Mouse (Mus musculus) cerebellum, postnatal 36 days (tissue): ENCODE measurements around the gene Nicn1.
"Not testable (repeated sequence)": the region's sequence is repeated elsewhere in the genome, so short reads cannot be mapped to it uniquely, and the experiment has no call there.

Experiments used
- DNase-seq, 2 experiments: peaks; one replicate each; pipeline ENCODE4 v3.0.0; 2021 to 2022; ENCODE audit warnings: mixed read lengths in 2 of 2

The Nicn1 gene

DNA sequence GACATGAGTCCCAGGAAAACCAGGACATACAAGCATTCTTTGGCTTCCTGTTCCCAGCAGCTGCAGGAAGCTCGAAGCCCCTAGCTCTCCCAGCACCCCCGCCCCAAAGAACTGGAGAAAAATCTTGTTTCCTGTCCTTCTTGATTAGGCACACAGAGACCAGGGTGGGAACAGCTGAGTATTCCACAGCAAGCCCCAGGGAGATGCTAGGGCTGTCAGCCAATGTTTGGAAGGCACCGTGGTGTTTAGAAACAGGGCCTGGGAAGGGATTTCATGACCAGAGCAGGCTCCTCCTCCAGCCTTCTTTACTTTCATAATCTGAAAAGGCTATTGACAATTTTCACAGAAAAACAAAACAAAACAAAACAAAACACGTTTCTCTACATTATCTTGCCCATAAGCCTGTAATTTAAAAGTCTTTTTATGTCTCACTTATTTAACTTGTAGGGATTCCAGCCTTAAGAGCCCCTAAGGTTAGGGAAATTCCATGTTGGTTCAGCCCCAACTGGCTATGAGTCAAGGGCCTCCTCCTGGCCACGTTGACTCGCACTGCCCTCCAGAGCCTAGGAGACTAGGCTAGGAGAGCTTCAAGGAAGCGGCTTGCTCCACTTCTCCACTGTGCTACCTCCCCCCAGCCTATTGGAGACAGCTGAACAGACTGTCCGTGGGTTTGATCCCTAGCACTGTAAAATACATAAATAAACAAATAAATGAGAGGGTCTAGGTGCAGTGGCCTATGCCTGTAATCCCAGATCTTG lies 10.0 kb upstream of the Nicn1 start:
- no peak for DNase-seq

DNA sequence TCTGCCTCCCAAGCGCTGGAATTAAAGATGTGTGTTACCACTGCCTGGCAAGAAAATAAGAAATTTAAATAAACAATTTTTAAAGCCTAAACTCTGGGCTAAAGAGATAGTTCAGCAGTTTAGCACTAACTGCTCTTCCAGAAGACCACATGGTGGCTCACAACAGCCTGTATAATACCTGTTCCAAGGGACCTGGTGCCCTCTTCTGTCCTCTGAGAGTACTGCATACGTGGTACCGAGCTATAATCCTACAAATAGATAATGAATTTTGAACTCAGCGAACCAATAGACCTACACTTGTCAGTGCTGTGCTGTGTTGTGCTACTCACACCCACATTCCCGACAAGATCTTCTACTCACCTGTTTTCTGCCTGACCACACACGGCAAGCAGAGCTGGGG lies 5.8 kb upstream of the Nicn1 start:
- DNase-seq: peak; percentile 72 to 83

DNA sequence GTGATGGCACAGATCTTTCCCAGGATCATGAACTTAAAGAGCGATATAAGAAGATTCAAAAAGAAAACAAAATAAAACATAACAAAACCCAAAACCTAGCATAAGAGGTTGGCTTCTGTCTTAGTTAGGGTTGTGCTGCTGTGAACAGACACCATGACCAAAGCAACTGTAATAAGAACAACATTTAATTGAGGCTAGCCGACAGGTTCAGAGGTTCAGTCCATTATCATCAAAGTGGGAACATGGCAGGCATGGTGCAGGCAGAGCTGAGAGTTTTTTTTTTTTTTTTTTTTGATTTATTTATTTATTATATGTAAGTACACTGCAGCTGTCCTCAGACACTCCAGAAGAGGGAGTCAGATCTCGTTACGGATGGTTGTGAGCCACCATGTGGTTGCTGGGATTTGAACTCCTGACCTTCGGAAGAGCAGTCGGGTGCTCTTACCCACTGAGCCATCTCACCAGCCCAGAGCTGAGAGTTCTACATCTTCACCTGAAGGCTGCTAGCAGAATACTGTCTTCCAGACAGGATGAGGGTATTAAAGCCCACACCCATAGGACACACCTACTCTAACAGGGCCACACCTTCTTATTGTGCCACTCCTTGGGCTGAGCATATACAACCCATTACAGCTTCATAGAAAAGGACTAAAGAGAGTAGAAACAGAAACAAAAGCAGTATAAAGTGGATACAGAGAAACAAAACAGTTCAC lies 2.5 kb upstream of the Nicn1 start:
- not testable (repeated sequence) for DNase-seq

DNA sequence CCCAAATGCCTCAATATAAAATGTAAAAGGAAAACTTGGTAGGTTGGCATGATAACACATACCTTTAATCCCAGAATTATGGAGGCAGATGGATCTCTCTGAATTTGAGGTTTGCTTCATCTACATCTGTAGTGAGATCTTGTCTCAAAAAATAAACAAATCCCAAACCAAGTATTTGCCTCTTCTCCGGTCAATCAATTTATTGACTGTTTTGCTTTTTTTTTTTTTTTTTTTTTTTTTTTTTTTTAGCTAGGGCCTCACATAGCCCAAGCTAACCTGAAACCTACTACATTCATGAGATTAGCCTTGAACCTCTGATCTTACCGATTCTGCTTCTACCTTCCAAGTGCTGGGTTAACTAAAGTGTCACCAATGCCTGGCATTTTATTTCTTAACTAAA lies 882 bp upstream of the Nicn1 start:
- no peak for DNase-seq

DNA sequence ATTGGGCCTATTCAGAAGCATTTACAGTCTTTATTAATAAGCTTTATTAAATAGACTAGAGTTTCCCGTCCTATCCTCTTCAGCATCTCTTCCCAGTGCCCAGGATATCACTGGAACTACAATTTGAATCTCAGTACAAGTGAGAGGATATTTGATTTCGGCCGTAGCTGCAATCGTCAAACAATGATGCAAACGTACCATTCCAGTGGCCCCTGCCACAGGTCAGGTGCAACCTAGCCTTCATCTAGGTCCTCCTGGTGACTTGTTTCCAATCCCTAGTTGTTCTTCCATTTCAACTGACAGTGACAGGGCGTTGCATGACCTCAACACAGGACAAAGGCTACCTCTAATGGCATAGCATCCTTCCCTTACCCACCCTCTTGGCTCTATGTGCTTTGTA lies 544 bp downstream of the Nicn1 start:
- DNase-seq: no peak

DNA sequence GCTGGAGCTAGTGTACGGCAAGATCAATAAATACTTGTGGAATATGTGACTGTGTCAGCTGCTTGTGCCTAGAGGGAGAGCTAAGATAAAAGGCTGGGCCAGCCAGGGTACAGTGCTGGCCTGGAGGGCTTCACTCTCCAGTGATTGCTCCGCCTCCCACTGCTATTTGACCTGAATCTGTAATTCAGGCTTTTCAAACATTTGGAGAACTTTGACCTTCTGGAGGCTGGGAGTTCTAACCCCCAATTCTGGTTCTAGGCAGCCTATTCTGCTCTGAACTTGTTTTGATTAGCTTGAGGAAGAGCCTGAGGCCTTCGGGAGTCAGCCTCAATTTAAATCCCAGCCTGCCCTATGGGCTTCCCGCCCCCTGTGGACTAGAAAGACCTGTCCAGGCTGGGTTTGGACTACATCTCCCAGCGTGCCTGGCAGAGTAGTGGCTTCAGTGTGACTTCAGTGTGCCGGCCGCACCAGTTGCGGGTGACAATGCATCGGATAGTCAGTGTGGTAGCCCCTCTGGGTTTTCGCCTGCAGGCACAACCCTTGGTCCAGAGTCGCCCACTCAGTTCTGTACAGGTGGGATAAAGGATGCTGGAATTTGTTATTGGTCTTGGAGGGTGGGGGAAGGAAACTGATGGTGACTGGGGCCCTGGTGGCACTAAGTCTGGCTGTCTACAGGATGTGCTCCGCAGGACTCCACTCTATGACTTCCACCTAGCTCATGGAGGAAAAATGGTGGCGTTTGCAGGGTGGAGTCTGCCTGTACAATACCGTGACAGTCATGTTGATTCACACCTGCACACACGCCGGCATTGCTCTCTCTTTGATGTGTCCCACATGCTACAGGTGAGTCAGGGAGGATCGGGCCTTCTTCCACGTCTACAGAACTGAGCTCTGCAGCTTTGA lies 6.5 kb downstream of the Nicn1 start, which contains the start of gene Amt:
Gene Amt, plus strand, starts transcription at position 401 of the 903 bp plus-strand sequence.
- peak; percentile 50 to 57 for DNase-seq

DNA sequence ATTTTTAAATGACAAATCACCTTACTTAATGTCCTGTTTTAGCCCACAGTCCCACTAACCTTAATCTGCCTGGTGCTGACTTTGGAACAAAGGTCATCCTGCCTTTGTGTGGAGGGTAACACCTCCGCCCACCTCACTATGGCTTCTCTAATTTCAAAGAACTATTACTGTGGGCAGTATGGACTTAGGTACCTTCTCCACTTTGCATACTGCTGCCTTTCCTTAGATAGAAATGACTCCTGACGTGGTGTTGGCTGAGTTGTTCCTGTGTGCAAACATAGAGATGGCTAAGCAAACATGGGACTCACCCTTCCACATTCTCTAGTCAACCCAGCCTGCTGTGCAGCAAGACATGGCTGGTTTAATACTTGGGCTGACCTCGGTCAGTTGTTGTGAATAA lies 11.6 kb downstream of the Nicn1 start:
- no peak for DNase-seq

DNA sequence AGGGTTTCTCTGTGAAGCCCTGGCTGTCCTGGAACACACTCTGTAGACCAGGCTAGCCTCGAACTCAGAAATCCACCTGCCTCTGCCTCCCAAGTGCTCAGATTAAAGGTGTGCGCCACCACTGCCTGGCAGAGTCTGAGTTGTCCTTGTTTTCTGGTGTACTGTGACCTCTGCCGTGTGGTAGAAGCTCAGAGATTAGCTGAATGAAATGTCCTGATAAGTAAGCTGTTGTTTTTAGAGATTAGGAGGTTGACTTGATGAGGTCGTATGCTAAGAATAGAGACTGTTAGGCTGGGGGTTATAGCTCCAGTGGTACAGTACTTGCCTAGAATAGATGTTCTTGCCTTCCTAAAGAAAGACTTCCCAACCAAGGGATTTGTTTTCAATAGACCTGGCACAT lies 14.5 kb downstream of the Nicn1 start:
- no peak for DNase-seq

DNA sequence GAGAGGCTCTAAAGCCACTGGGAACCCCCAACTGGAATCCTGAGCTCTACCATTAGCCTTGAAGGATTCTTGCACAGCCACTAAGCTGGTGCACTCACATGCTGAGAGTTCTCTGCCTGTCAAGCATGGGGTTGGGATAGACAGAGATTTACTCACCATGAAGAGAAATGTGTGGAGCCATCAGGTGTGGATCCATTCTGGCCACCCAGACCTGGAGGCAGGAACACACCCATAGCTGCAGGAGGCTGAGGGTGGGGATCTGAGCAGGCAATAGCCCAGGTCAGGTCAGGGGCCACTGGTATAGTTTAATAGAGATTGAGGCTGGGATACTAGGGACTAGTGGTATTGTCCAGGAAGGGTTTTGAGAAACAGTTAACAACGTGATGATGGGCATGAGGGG lies 14.9 kb downstream of the Nicn1 start:
- no peak for DNase-seq

DNA sequence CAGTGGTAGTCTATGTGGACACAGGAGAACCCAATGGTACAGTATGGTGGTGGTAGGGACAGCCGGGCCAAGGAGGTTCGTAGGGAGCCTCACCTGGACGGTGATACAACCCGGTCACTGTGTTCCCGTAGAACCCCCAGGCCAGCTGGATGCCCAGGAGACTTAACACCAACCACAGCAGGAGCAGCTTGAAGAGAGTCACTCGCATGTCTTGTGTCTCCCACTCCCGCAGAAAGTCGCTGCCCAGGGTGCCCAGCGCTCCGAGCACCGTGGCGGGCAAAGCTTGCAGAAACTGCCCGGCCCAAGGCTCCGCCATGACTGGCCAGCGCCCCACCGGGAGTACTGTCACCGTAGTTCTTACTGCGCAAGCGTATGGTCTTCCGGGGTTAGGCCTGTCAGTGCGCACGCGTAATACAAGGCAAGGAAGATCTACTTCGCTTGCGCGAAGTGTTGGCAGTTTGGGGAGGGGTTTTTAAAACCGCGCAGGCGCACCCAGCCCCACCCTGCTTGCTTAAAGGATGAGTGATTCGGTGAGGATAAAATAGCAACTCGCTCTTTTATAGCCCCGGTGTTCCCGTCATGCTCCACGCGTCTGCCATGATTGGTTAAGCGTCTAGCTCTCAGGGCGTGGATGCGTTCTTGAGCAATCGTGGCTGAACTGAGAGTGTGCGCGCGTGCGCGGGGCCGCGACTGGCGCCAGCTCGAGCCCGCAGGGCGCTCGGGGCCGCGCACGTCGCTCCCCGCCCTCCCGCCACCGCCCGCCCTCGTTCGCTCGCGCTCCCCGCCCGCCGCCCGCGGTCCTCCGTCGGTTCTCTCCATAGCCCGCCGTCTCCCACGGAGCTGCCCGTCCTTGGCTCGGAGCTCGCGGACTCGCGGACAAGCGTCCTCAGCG lies 15.6 kb downstream of the Nicn1 start, which contains the start of the genes Rhoa and Tcta:
Gene Rhoa, plus strand, starts transcription at position 501 of the 892 bp plus-strand sequence.
Gene Tcta, minus strand, starts transcription at position 532 of the 892 bp plus-strand sequence.
- DNase-seq: peak; percentile 97 to 99

DNA sequence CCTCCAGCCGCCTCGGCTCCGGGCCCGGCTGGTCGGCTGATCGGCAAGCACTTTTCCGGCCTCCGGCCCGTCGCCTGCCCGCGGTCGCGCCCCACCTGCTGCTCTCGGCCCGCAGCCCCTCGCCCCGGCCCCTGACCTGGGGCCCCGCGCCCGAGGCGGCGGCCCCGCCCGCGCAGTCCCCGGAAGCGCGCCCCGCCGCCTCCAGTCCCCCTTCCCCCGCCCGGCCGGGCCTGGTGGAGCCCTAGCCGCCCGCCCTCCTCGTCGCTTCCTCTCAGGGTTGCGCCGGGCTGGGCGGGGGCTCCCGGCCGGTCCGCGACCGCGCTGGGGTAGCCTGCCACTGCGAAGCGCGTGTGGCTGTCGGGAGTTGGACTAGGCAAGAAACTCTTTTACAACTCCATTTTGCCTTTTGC lies 16.3 kb downstream of the Nicn1 start:
- peak in 1 of 2 experiments; percentile 74 for DNase-seq

DNA sequence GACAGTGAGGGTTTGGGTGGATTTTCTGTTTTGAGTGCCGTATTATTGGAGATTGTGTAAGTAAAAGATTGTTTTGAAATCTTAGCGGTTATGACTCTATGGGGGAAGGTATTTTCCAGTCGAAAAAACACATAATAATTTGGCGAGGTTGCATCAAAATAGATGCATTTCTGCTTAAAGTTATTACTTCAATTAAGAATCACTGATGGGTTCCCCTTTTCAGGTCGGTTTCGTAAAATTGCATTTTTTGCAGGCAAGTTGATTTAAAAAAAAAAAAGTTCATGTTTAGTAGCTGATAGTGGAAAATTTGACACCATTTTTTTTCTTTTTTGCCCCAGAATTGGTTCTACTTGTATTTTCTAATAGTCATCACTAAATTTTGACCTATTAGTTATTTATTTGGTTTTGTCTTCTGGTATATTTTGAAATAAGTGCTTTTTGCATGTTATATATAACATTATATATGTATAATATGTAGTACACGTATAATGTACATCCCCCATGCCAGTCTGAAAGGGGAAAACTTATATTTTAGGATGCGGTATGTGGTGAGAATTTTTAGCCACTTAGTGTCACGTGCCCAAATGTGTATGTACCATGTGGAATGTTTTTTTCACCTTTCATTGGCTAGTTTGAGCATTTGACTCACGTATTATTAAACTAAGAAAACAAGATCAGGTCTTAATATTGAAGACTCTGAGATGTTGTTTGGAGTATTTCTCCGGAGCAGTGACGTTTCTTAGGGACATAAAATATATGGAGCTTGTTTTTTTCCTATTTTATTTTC lies 17.0 kb downstream of the Nicn1 start:
- DNase-seq: no peak

DNA sequence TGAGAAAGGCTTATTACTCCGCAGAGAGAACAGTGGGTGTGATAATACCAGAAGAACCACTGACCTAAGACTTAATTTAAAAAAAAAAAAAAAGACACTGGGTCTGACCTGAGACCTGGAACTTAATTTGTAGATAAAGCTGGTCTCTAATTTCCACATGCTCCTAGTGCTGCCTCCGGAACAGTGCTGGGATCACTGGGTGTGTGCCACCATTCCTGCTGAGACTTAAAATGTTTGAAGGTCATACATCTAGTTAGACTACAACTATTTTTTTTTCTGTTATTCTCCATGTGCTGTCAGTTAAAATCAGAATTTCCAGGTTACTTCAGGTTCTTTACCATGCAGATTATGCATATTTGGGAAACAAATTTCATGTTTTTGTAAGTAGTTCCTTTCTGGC lies 17.9 kb downstream of the Nicn1 start:
- DNase-seq: no peak

DNA sequence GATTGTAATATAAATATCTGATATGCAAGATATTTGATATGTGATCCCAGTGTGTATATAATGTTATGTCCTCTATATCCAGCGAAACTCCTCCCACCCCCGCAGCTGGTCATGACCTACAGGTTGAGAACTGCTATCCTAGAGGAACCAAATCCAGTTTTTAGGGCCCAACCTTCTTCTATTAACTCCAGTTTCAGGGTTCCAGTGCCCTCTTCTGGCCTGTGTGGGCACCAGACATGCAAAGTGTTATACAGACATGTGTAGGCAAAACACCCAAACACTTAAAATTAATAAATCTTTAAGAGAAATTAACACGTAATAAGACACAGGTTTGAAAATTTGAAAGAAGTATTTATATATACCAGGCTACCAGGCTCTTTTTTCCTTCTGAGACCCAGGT lies 27.3 kb downstream of the Nicn1 start:
- no peak for DNase-seq

DNA sequence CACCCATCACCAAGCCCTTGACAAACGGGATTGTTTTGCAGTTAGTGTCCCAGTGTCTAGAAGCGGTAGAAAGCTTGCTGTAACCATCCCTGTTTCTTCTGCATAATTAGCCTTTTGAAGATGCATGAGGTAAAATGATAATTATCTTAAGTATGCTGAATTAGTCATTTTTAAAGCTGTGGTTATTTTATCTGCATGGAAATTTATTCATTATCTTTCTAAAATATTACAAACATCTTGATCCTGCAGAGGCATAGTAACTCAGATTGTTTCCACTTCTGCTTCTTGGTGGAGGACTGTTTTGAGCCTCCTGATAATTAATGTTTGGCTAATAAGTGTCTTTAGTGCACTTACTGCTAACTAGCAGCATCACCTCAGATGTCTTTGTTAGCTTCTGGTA lies 28.2 kb downstream of the Nicn1 start:
- no peak for DNase-seq

DNA sequence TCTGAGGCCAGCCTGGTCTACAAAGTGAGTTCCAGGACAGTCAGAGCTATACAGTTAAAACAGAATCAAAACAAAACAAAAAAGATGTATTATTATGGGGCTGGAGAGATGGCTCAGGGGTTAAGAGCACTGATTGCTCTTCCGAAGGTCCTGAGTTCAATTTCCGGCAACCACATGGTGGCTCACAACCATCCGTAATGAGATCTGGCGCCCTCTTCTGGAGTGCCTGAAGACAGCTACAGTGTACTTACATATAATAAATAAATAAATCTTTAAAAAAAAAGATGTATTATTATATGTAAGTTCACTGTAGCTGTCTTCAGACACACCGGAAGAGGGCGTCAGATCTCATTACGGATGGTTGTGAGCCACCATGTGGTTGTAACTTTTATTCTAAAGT lies 31.8 kb downstream of the Nicn1 start:
- not testable (repeated sequence) for DNase-seq

DNA sequence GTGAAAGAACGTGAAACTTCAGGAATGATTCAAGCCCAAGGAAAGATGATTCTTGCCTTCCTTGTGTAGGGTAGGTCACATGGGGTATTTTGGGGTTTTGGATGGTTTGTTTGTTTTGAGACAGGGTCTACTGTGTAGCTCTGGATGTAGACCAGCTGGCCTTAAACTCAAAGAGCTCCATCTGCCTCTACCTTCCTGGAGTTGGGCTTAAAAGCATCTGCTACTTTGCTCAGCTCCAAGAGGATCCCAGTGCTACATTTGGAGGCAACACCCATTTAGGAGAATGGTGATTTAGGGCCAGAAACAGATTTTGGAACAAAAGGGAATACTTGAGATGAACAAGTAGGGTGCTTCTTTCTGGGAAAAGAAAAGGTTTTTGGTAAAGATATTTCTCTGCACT lies 34.6 kb downstream of the Nicn1 start:
- DNase-seq: peak in 1 of 2 experiments; percentile 32

DNA sequence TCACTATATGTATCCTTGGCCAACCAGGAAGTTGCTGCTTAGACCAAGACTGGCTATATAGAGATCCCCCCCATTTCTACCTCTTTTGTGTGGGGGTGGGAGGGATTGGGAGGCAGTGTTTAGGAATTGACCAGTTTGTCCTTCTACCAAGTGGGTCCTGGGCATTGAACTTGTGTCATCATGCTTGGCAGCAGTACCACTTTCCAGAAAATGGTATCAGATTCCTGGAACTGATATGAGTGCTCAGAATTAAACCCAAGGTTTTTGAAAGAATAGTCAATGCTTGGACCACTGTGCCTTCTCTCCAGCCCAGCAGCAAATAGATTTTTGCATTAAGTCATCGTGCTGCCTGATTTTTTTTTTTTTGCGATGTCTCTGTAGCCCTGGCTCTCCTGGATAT lies 35.6 kb downstream of the Nicn1 start:
- DNase-seq: no peak

DNA sequence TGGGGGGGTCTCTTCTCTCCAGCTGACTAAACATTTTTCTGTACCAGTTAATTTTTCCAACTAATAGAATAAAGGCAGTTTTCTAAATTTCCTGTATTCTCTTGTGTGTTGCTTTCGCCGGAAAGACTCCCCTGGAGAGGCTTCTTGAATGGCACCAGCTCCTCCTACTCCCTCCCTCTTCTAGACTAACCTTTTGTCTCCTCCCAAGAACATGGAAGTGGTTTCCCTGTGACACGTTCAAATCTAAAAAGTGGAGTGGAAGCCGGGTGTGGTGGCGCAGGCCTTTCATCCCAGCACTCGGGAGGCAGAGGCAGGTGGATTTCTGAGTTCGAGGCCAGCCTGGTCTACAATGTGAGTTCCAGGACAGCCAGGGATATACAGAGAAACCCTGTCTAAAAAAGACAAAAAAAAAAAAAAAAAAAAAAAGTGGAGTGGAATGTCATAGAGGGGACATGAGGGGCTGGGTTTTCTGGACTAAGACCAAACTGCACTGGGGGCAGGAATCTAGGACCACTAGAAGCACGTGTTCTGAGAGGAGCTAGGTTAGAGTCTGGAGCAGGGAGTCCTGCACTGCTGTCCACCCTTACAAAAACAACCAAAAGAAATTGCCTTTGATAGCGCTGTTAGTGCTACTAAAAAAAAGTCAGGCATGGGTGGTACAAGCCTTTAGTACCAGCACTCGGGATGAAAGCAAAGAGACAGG lies 47.8 kb downstream of the Nicn1 start:
- no peak for DNase-seq

DNA sequence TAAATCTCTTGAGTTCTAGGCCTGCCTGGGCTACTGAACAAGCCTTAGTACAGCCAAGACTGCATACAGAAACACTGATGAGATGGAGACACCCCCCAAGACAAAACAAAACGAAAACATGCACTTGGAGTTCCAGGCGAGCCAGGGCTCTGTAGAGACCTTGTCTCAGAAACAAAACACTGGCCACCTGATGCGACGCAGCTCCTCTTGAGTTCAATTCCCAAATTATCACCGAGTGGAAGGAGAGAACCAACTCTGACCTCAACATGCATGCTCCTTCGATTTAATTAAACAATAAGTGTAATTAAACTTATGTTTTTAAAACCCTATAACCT lies 48.3 kb downstream of the Nicn1 start:
- DNase-seq: no peak
